Mouse (Mus musculus) WW6 (cell line): ENCODE data around the gene Kcnq1.

ENCODE experiments used
- DNase-seq: peaks from one replicate; pipeline ENCODE4 v3.0.0-alpha.2; 2013; ENCODE audit warnings: low read depth, low spot score

The Kcnq1 gene

GRCm38 (mm10) chr7:143087070-143087579, 19.0 kb upstream of the Kcnq1 start:
- DNase-seq, result no peak

GRCm38 (mm10) chr7:143093847-143094246, 12.3 kb upstream of the Kcnq1 start:
- no peak for DNase-seq

GRCm38 (mm10) chr7:143094592-143095553, 11.3 kb upstream of the Kcnq1 start, which contains the start of gene Trpm5:
Gene Trpm5, minus strand, starts transcription at chr7:143094642.
- DNase-seq, result no peak

GRCm38 (mm10) chr7:143095554-143095907, 10.6 kb upstream of the Kcnq1 start:
- DNase-seq, result no peak

- no peak for DNase-seq
These were observed 5.4 kb upstream of the Kcnq1 start for GRCm38 (mm10) chr7:143100759-143101158.

GRCm38 (mm10) chr7:143105258-143105897, 784 bp upstream of the Kcnq1 start:
- DNase-seq, result no peak

- DNase-seq, result no peak
These were observed 707 bp downstream of the Kcnq1 start for GRCm38 (mm10) chr7:143106672-143107465.

- DNase-seq, result no peak
These were observed 2.0 kb downstream of the Kcnq1 start for GRCm38 (mm10) chr7:143108200-143108599.

- DNase-seq, result no peak
These were observed 3.0 kb downstream of the Kcnq1 start for GRCm38 (mm10) chr7:143108996-143109660.

- DNase-seq, result no peak
These were observed 3.5 kb downstream of the Kcnq1 start for GRCm38 (mm10) chr7:143109696-143110095.

GRCm38 (mm10) chr7:143110803-143111202, 4.6 kb downstream of the Kcnq1 start:
- no peak for DNase-seq

GRCm38 (mm10) chr7:143111719-143112118, 5.6 kb downstream of the Kcnq1 start:
- no peak for DNase-seq

- no peak for DNase-seq
These were observed 6.2 kb downstream of the Kcnq1 start for GRCm38 (mm10) chr7:143112395-143112794.

GRCm38 (mm10) chr7:143114773-143115172, 8.6 kb downstream of the Kcnq1 start:
- DNase-seq, result no peak

- no peak for DNase-seq
These were observed 10.4 kb downstream of the Kcnq1 start for GRCm38 (mm10) chr7:143116521-143116920.

GRCm38 (mm10) chr7:143119407-143119806, 13.2 kb downstream of the Kcnq1 start:
- no peak for DNase-seq

- no peak for DNase-seq
These were observed 13.7 kb downstream of the Kcnq1 start for GRCm38 (mm10) chr7:143119826-143120225.

GRCm38 (mm10) chr7:143122191-143122590, 16.0 kb downstream of the Kcnq1 start:
- no peak for DNase-seq

GRCm38 (mm10) chr7:143123876-143124669, 17.9 kb downstream of the Kcnq1 start:
- peak; percentile 76 for DNase-seq

GRCm38 (mm10) chr7:143124902-143125301, 18.7 kb downstream of the Kcnq1 start:
- no peak for DNase-seq
